Mouse (Mus musculus): ENCODE results near the gene Rpusd1.

The Rpusd1 gene

DNA sequence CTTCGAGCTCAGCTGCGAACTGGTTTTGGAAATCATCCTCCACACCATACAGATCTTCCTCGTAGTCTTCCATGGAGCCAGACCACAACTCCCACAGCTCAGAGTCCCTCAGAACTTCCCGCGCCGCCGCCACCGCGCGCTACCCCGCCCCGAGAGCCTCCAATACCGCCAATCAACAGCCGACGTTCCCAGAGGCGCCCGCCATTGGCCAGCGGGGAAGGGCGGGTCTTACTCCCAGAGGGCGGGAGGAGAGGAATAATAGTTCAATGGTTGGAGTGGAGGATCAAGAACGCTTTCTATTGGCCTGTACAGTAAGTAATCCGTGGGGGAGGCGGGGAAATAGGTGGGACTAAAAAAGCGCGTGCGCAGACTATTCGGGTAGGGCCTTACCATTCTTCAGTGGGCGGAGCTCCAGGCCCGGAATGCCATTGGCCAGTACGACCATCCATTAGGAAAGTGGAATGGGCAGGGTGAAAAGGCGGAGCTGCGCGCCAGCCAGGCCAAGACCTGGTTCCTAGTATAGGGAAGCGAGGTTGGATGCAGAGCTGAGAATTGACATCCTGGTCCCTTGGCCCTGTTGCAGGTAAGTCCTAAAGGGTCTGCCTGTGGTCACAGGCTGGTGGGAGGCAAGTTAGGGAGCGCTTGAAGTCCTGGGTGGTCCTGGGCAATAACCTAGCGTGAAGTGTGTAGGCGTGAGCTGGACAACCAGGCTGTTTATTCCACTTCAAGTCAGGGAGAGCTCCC lies at the start of gene Rpusd1, which contains the start of gene Chtf18:
Gene Rpusd1, plus strand, starts transcription at position 406 of the 744 bp plus-strand sequence.
Gene Chtf18, minus strand, starts transcription at position 155 of the 744 bp plus-strand sequence.
- peak; percentile 100 for DNase-seq (ENCODE audit: low read depth)

DNA sequence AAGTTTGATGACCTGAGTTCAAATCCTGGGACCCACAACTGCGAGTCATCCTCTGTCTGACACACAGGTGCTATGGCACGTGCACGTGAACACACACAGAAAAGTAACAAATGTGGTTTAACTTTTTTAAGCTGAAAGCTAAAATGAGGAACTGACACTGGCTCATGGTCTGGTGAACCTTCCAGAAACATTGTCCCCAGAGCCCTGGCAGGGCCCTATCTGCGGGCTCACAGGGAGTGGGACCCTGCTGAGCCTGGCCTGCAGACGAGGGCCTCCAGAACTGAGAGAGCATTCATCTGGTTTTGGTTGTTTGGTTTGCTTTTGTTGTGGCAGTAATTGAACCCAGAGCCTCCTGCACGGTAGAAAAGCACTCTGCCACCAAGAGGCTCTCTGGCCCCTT lies 49.5 kb upstream of the Rpusd1 start:
- no peak for DNase-seq (ENCODE audit: low read depth)

DNA sequence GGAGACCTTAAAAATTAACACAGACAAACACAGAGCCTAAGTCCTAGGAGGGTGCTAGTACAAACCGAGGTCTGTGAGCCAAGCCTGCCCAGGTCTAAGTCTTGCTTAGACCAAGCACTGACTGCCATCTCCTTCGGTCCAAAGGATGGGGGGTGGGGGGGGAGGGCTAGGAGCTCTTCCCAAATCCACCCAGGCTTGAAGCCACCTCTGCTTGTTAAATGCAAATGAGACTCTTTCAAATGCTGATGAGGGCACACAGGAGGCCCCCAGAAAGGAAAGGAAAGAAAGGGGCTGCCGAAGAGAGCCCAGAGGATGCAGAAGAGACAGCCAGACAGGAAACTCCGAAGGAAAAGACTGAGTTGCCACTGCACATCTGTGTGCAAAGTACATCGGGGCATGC lies 47.7 kb upstream of the Rpusd1 start:
- DNase-seq (ENCODE audit: low read depth) = no peak

DNA sequence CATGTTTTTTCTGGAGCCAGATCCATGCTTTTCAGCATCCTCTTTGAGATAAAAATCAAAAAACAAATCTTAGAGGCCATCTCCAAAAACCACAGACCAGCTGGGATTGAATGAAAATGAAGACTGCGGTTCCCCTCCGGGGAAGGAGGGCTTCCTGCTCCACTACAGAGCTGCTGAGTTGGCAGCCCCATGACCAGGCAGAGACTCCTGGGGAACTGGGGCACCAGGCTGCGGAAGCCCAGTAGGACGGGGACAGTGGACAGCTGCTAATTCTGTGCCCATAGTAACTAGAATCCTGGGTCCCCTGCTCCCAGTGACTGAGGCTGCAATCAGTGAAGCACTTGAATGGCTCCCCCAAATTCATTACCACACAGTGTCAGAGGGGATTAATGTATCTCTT lies 45.8 kb upstream of the Rpusd1 start:
- no peak for DNase-seq (ENCODE audit: low read depth)

DNA sequence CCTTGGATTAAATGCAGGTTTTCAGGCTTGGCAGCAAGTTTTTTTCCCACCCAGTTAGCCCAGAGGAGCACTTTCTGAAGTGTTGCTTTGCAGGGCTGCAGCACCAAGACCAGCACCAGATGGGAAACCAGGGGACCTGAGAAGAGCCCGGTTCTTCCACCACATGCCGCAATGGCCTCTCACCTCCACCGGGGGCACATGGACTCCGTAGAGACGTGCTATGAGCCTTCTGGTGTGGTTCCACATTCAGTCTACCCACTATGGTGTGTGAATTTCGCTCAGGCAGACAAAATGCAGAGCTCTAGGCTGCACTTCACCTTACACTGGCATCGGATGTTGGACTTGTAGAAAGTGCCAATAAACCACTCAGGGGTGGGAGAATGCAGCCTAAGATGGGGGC lies 41.1 kb upstream of the Rpusd1 start:
- peak; percentile 24 for DNase-seq (ENCODE audit: low read depth)

DNA sequence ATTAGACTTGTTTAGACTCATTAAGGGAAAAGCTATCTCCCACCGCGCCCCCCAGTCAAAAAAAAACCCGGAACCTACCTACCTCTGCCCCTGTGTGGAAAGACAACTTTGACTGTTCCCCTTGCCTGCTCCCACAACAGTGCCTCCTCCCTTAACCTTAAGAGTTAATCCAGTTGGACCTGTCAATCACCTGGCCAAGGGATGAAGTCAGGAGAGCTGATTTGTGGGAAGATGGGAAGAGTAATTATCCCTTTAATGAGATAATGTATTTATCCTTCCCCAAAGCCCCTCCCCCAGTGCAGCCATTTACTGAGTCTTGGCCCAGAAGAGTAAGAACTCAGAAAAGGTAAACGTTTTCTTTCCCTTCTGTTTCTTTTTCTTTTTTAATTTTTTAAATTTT lies 38.5 kb upstream of the Rpusd1 start:
- no peak for DNase-seq (ENCODE audit: low read depth)

DNA sequence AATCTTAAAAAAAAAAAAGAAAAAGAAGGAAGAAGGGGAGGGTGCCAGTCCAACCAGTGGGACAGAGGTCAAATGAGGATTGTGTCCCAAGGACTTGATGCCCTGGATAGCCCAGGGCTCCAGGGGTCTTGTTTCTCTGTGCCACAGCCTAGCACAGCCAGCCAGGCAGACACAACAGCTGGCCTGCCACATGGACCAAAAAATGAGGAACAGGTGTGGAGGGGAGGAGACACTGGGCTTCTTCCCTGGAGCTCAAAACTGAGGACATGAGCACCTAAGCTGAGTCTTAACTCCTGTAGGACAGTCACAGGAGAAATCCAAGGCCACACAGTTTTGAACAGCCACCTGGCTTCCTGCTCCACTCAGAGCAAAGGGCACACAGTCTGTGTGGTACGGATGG lies 31.2 kb upstream of the Rpusd1 start:
- DNase-seq (ENCODE audit: low read depth) = no peak

DNA sequence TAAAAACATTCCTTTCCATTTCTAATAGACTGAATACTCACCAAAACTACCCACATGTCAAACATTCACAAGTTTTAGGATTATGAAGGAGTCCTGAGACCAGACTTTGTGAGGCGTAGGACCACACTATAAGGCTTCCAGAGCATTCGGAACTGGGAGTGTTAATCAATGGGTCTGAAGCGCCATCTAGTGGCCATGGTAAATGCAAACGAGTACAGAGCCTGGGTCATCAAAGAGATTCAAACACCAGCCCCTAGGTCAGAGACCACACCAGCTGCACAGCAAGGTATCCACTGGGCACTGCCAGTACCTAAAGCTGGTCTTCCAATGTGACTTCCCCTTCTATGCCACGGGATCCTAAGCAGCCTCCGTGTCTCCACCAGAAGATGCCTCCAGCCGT lies 29.0 kb upstream of the Rpusd1 start:
- peak; percentile 63 for DNase-seq (ENCODE audit: low read depth)

DNA sequence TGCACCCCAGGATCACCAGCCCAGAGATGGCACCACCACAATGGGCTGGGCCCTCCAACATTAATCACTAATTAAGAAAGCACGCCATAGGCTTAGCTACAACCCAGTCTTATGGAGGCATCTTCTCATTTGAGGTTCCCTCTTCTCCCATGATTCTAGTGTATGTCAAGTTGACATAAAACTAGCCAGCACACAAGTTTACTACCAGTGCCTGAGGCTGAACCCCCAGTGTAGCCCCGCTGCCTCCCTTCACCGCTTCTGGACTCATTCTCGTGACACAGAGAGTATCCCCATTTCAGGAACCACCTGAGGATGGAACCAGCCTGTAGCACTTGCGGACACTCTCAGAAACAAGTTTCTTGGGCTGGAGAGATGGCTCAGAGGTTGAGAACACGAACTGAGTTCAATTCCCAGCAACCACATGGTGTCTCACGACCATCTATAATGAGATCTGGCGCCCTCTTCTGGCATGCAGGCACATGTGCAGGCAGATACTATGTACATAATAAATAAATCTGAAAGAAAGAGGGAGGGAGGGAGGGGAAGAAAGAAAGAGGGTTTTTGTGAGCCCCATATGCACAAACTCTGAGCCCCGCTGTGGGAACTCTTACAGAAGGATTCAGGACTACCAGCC lies 26.5 kb upstream of the Rpusd1 start:
- DNase-seq (ENCODE audit: low read depth) = peak; percentile 39

DNA sequence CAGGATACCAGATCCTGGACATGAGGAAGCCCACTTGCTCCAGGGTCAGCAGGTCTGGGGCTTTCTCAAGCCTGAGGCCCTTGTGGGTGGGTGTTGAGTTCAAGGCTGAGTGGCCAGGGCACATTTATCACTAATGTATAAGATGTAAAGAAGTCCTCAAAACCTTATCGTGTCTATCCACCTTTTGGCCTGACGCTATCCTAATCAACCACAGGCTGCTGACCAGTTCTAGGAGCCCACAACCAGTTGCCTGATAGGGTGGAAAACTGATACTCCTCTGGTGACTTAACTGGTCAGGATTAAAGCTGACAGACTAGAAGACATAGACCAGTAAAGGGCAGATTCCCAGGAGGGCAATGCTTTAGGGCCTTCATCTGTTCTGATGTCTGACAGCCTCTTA lies 17.5 kb upstream of the Rpusd1 start:
- DNase-seq (ENCODE audit: low read depth) = no peak

DNA sequence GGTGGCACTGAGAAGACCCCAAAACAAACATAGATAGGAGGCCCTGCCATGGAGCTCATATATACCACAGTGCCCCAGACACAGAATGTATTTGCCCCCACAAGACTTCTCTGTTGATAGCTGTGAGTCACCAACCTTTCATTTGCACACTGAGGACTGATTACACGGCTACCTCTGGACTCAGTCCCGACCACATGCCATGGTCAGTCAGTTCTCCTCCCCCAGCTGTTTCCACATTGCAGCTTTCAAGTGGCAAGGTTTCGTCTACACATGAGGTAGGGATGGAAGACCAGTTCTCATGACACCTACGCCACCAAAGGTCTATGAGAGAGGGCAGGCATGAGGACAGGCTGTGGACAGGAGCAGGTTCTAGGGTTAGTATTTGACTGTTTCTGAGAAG lies 16.3 kb upstream of the Rpusd1 start:
- peak; percentile 11 for DNase-seq (ENCODE audit: low read depth)

DNA sequence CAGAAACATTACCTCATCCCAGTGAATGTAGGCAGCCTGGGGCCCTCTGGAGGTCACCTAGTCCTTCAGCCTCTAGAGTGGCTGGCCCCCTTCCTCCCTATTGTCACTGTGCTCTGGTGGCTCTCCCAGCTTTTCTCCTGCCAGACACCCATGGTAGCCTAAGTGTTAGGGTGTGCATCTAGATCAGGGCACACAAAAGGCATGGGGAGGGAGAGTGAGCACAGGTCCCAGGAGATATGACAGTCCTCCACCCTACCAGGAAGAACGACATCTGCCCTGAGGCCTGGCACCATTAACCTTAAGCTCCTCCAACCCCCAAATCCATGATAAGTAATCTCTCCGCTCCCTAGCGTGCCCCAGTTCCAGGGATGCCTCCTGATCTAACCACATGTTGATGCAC lies 11.8 kb upstream of the Rpusd1 start:
- DNase-seq (ENCODE audit: low read depth) = no peak

DNA sequence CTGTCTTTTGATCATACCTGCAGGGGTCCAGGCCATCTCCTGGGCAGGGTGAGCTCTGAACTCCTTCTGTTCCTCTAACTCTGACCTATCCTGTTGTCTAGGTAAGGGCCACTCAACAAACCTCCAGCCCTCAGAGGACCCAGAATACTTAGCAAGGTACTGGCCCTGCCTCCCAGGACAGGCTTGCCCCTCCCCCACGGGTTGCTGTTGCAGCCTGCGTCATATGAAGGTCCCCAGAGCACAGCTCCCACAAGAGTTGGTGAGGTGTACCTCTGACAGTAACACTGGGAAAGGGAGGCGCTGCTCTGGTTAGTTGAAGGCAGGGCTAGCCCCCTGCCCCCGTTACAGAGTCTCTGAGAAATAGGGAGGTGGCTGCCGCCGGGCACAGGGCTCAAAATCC lies 11.3 kb upstream of the Rpusd1 start:
- no peak for DNase-seq (ENCODE audit: low read depth)

DNA sequence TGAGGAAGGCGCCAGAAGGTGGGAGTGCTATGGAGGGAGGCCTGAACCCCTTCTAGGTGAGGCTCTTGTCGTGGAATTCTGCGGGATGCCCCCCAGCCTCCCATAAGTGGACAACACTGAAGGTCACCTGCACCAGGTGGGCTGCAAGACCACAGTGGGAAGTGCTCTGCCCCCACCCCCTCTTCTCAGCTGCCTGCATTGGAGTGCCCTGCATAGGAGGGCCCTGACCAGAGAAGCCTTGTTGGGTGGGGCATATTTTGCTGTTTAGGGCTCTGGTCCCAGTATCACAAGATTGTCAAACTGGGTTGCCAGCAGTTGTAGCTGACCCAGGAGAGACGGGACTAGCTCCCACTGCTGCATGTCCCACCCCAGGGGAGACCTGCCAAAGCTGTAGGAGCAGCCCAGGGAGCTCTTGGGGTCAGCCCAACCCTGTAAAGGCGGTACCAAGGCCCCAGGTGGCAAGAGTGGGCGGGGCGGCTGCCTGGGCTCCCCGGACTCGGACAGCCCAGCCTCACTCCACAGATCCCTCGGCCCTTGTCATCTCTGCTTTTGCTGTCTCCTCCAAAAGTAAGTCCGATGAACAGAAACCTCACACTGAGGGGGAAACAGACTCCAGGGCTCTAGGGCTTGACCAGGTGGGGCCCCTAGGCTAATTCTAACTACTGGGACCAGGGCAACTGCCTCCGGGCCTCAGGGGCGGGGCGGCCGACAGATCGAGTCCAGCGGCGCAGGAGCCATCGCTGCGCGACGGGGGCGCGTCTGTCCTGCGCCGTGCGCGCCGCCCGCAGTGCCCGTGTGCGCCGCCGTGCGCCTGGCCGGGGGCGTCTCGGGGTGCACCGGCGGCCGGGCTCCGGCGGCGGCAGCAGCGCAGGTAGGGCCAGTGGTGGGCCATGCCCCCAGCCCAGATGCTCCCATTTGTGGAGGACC lies 10.5 kb upstream of the Rpusd1 start, which contains the start of gene Gng13:
Gene Gng13, plus strand, starts transcription at position 461 of the 927 bp plus-strand sequence.
- no peak for DNase-seq (ENCODE audit: low read depth)

DNA sequence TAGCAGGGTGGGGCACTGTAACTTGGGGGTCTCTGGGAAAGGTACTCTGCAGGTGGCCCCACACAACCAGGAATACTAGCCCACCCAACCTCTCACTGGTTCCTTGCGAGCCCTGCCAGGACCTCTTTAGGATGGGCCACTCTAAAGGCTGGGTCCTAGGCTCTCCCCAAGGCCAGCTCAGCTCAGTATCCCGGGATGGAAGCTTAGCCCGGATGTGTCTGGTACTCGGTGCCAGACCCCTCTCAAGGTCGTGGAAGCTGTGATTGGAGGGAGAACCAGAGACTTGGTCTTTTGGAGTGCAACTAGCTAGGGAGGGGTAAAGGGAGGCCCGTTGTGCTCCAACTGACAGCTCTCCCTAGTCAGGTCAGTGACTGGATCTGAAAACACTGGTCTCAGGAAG lies 9.8 kb upstream of the Rpusd1 start:
- no peak for DNase-seq (ENCODE audit: low read depth)

DNA sequence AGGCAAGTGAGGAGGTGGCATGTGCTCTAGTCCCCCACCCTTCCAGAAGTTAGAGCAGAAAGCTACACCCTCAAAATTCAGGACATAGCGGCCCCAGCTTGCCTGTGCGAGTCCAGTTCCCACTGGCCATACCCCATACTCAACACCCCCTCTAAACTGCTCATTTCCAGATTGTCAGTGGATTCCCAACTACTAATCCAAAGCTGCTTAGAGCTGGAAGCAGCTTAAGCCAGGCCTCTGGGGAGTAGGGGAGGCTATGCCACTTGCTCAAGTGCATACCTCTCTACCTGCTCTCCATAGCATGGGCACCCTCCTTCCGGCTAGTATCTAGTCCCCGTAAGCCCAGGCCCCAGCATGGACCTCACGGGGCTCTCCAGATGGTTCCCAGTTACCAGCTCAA lies 6.0 kb upstream of the Rpusd1 start:
- DNase-seq (ENCODE audit: low read depth) = no peak

DNA sequence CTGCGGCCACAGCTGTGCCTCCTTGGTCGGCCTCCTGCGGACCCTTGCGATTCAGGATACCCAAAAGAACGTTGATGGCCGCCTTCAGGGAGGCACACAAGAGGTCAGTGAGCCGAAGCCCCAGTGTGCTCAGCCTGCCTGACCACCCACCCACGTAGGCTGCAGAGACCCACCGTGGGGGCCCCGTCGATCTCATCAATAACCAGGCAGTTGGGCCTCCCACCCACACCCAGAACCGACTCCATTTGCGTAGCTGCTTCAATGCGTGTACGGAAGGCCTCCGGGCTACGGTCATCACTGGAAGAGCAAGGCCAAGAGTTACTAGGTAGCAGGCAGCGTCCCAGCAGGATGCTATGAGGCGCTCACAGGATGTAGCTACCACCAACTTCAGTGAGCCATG lies 4.0 kb upstream of the Rpusd1 start:
- DNase-seq (ENCODE audit: low read depth) = no peak

DNA sequence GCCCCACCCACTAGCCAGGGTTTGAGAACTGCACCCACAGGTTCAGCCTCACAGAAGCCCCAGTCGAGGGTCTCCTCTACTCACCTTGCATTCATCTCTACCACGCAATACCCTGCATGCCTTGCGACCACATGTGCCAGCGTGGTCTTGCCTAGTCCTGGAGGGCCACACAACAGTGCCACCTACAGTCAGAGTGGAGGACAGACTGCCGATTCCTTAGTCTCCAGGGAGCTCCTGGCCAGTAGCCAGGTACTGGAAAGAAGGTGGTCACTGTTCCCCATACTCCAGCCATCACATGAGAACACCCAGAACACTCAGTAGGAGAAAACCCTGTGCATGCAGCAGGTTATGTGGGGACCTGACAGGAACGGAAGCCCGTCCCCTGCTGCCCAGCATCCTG lies 3.6 kb upstream of the Rpusd1 start:
- peak; percentile 57 for DNase-seq (ENCODE audit: low read depth)

DNA sequence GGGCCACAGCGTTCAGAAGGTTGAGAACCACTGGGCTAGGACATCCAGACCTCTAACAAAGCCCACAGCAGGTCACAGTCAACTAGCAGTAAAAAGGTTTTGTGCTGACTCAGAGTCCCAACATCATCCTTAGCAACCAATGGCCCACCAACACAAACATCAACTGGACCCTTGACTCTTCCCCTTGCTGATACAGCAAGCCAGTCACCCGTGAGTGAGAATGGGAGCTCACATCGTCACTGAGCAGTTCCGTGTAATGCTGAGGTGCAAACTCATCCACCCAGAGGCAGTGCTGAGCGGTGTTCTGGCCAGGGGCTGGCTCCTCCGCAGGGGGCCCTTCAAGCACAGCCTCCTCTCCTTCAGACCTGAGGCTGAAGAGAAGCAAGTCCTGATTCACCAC lies 2.2 kb upstream of the Rpusd1 start:
- DNase-seq (ENCODE audit: low read depth) = no peak

DNA sequence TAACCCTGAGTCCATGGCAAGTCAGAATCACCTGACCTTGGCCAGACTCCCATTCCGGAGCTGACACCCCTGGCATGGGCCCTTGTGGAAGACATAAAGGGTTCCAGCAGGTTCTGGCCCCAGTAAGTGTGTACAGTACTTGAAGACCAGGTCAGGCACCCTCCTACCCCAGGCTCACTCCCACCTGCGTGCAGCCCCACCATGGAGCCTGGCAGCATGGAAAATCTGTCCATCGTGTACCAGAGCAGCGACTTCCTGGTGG lies 470 bp downstream of the Rpusd1 start:
- DNase-seq (ENCODE audit: low read depth) = no peak

DNA sequence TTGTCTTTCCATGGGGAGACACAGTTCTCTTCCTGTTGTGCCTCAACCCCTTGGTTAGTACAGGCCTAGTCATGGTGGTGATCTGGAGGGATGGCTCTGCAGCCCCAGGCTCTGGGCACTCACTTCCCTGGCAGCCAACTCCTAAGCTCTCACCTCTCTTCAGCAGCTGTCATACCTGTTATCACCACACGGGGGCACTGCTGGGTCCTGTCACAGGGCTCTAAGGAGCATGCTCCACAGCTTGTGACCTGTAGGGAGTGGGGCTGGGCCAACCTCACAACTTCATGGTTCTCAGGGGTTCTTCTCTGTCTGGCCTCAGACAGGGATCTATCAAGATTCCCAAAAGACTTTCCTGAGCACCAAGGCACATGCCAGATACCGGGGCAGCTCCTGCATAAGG lies 4.6 kb downstream of the Rpusd1 start:
- peak; percentile 89 for DNase-seq (ENCODE audit: low read depth)

DNA sequence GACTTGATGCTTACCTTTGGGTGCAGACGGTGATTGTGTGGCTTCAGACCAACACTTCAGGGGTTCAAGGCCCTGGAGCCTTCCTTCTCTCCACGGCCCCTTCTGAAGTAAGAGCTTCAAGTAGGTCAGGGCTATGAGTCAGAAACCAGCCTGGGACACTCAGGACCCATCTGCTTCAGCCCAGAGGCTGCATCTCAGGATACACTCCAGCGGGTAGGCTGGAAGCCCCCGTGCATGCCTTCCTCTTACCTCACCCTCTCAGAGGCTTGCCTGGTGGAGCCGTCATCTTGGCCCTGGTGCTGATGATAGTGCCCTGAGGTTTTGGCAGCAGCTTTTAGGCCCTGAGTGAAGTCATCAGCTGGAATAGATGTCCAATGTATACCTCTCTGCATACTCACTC lies 7.8 kb downstream of the Rpusd1 start:
- no peak for DNase-seq (ENCODE audit: low read depth)

DNA sequence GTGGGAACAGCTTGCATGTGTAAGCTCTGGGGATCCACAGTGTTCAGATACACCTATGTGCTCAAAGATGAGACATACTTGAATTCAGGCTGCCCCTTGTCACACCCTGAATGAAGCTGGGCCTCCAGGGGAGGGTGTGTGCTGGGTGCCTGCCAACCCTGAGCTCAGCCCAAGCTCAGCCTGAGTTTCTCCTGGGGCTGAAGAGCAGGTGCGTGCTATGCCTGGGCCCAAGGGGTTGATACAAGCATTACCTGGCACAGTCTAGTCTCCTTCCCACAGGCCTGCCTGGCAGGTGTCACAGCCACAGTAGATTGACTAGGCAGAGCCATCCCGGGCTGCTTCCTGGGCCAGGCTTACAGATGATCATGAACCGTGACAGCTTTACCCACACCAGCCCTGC lies 8.3 kb downstream of the Rpusd1 start, which contains the start of gene Mslnl:
Gene Mslnl, plus strand, starts transcription at position 298 of the 400 bp plus-strand sequence.
- DNase-seq (ENCODE audit: low read depth) = no peak
